Mouse (Mus musculus) embryonic facial prominence, embryonic 10.5 days (tissue): ENCODE results near the gene 4930579F01Rik. TPM values are rescaled to one million over a fixed set of nuclear protein-coding genes. Genes with fewer than 3 reads are reported as not detected.

Experiments used
- DNase-seq: peaks from one replicate; pipeline ENCODE4 v3.0.0-alpha.2; 2017; ENCODE audit warnings: low spot score
- H3K27ac ChIP-seq: fragments of 300-500 bp; sonication (generic); replicated peaks from 2 replicates; pipeline ENCODE4 v1.5.1; 2016; ENCODE audit warnings: mild to moderate bottlenecking
- H3K27me3 ChIP-seq: fragments of 300-500 bp; sonication (generic); replicated peaks from 2 replicates; pipeline ENCODE4 v1.6.1; 2016; ENCODE audit warnings: low read depth, mild to moderate bottlenecking; ENCODE audit not compliant: poor library complexity, severe bottlenecking
- H3K36me3 ChIP-seq: fragments of 300-500 bp; sonication (generic); replicated peaks from 2 replicates; pipeline ENCODE4 v1.6.1; 2016; ENCODE audit warnings: mild to moderate bottlenecking, moderate library complexity
- H3K4me1 ChIP-seq: fragments of 300-500 bp; sonication (generic); 2 replicates; pipeline ENCODE4 v1.6.1; 2016
- H3K4me3 ChIP-seq: fragments of 300-500 bp; sonication (generic); 2 replicates; pipeline ENCODE4 v1.5.1; 2016; ENCODE audit warnings: mild to moderate bottlenecking, moderate library complexity
- H3K9me3 ChIP-seq: fragments of 300-500 bp; sonication (generic); 2 replicates; pipeline ENCODE4 v1.6.1; 2016; ENCODE audit warnings: mild to moderate bottlenecking
- WGBS: fragments of 180-500 bp; shearing (Covaris S2); methylation state at CpG from one replicate; pipeline ENCODE4 v1.1.7; 2016; 5-methylcytosine and 5-hydroxymethylcytosine counted together
- polyA plus RNA-seq: library from polyadenylated mRNA; unstranded; fragments of >200 nt; fragmentation: Nextera tagmentation; extraction: Ambion mirVana; gene quantifications from 2 replicates; pipeline ENCODE4 v1.2.1, GENCODE M21; 2016

The 4930579F01Rik gene
- polyA plus RNA-seq, 1 experiment from 2014 or later = not detected

DNA sequence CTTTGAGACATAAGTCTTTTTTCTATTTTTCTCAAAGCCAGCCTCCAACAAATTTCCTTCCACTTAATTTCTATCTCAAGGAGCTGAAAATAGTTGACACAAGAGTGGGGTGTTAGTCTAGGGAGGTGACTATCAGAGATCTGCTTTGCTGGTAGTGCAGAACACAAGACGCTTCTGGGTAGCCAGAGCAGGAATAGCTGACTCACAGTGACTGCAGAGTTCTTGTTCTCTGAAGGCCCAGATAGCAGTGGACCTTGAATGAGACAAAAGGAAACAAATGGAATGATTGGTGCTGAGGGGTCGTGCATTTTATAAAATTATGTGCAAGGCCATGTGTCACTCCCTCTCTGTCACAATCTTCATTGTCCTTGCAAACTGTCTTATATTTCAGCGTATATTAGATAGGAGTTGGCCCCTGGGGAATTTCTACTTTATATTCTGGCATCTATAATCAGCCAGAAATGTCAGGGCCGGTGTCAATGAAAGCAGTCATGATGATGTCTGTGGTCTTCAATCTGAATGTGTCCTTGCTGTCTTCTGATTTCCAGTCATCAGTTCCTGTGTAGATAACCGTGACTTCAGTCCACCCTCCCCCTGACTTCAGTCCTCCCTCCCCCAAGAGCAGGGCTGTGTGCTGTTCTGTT is 16.9 kb upstream of the 4930579F01Rik start:
- WGBS = 90% methylated on average over 5 of the region's 5 CpGs
- Histone ChIP-seq H3K4me3 (no peak overlapping the region), H3K9me3 (no peaks in the 10 kb centered on the region), H3K36me3 (no peaks in the 10 kb centered on the region), H3K27ac (no peak overlapping the region), H3K4me1 (peaks cover 4% of the 10 kb centered on the region), H3K27me3 (no peaks in the 10 kb centered on the region)
- DNase-seq = no peak

DNA sequence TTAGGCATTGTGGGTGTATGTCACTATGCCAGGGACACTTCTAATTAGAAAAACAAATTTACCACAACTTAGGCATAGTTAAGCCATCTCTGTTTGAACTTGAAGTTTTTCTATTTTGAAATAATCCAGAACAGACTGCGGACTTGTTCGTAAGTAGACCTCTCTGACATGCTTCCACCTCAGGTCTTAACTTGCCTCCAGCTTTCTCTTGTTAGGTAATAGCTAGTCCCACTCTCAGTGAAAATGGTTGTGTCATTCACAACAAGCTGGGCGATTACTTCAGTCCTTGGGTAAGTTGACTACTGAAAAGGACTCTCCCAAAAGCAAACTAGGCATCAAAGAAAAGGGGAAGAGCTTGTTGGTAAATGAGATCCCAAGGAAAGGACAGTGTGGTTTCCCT is 15.2 kb upstream of the 4930579F01Rik start:
- no peaks in the 10 kb centered on the region for H3K9me3 ChIP-seq
- H3K27ac ChIP-seq = no peak overlapping the region
- H3K4me1 ChIP-seq = no peaks in the 10 kb centered on the region
- H3K4me3 ChIP-seq = no peak overlapping the region
- no peak for DNase-seq
- no peaks in the 10 kb centered on the region for H3K27me3 ChIP-seq
- 89% methylated on average over 3 of the region's 3 CpGs for WGBS
- no peaks in the 10 kb centered on the region for H3K36me3 ChIP-seq

DNA sequence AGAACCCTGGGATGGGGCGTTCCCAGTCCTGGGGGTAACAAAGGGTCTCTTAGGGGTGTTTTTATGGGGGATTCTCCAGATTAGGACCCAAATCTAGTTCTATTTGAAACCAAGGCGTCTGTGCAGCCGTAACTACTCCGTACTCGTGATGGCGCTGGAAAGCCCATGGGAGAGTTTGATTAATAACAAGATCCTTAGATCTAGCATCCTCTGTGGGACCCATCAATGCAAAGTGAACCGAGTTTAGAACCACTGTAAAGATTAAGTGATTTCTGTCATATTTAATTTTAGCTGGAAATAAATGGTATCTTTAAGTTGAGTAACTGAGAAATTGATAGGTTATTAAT is 5.1 kb upstream of the 4930579F01Rik start:
- H3K4me3 ChIP-seq = no peak overlapping the region; the same call in 1 of the 2 replicates
- H3K27ac ChIP-seq = no peak overlapping the region
- 83% methylated on average over 7 of the region's 7 CpGs for WGBS

DNA sequence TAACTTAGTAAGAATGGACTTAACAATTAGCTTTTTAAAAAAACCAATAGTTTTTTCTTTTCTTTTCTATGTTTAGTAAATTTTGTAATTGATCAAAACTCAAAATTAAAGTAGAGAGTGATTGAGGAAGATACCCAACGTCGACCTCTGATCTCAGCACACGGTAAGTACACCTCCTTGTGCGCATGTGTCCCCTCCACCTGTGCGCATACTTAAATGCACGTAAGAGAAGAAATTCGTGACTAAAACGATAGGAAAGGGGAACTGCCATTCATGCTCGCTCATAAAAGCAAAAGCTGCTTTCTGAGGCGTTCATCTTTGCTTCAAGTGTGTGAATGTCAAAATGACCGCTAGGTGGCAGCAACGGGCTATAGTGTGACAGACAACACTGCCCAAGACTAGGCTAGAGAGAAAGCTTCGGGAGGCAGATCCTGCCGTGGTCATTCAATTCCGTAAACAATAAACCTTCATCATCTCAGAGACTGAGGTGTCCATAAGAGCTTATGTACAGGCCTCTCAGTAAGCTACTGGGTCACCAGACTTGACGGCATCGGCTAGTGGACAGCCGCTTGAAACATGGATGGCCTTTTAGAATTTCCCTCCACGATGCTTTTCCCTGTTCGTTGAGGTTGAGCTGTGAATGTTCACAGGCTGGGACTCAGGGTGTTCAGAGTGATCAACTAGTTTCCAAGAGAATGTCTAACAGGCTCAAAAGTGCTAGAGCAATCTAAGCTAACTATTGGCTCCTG is 4.5 kb upstream of the 4930579F01Rik start:
- H3K4me3 ChIP-seq = peak overlapping the region; percentile 38
- no peak overlapping the region; the same call in 1 of the 2 replicates for H3K27ac ChIP-seq
- no peaks in the 10 kb centered on the region for H3K4me1 ChIP-seq
- no peaks in the 10 kb centered on the region for H3K36me3 ChIP-seq
- WGBS = 29% methylated on average over 20 of the region's 20 CpGs
- 0 out of 2 replicates have a peak, but pooled peaks cover 4% of the 10 kb centered on the region for H3K27me3 ChIP-seq
- no peaks in the 10 kb centered on the region for H3K9me3 ChIP-seq
- peak; percentile 89 for DNase-seq

More for the DNA sequence above, 5.1 kb upstream of the 4930579F01Rik start:
- no peaks in the 10 kb centered on the region for H3K4me1 ChIP-seq
- H3K36me3 ChIP-seq = no peaks in the 10 kb centered on the region
- DNase-seq = no peak
- H3K9me3 ChIP-seq = no peaks in the 10 kb centered on the region
- H3K27me3 ChIP-seq = 0 out of 2 replicates have a peak, but pooled peaks cover 4% of the 10 kb centered on the region

DNA sequence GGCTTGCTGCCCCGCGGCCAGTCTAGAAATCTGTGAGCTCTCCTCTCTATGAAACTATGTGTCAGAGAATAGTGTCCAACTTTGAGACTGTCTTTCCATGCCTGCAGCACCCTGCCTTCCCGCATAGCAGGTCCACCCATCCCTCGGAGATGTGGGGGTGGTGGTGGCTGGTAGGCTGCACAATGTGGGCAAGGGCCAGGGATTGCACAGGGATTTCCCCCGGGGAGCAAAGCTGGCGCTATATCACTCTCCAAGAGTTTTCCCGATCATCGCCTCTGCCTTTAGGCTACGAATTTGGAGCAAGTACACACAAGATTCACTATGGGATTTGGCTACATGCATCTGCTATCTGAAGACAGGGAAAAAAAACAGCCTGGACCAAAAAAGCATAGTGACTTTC is 3.9 kb upstream of the 4930579F01Rik start:
- Histone ChIP-seq H3K4me1 (no peaks in the 10 kb centered on the region), H3K4me3 (no peak overlapping the region), H3K9me3 (no peaks in the 10 kb centered on the region), H3K27ac (no peak overlapping the region), H3K27me3 (0 out of 2 replicates have a peak, but pooled peaks cover 4% of the 10 kb centered on the region), H3K36me3 (no peaks in the 10 kb centered on the region)
- WGBS = 65% methylated on average over 9 of the region's 9 CpGs
- DNase-seq = no peak

DNA sequence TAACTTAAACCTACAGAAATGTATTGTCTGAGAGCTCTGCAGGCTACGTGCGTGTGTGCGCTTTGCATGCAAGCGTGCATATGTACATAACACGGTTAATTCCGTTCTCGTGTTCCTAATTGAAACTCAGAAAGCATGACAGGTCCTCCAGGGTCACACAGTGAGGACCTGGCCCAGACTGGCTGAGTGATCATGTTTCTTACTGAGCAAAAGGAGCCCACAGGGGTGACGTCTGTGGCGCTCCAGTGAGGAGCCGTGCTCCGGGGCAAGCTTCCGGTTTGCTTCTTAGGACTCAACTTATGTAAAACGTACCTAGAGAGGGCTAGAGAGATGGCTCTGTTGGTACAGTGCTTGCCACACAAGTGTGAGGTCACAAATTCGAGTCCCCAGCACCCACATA is 3.5 kb upstream of the 4930579F01Rik start:
- 75% methylated on average over 14 of the region's 14 CpGs for WGBS
- H3K27me3 ChIP-seq = 0 out of 2 replicates have a peak, but pooled peaks cover 4% of the 10 kb centered on the region

DNA sequence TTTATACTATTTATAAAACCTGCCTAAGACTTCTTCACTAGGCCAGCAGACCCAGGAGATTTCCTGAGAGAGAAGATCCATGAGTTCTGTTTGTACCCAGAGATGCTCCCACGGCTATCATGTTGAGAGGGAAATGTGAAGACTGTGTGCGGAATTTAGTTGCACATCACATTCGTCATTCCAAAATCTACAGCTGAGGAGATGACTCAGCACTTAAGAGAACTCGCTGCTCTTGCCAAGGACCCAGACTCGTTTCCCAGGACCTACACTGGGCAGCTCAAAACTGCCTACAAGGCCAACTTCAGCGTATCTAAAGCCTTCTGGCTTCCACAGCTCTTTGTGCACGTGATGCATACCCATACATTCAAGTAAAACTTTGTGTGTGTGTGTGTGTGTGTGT is 1.4 kb downstream of the 4930579F01Rik start:
- no peaks in the 10 kb centered on the region for H3K36me3 ChIP-seq
- no peaks in the 10 kb centered on the region for H3K4me1 ChIP-seq
- no peak for DNase-seq
- H3K4me3 ChIP-seq = no peak overlapping the region
- H3K9me3 ChIP-seq = no peaks in the 10 kb centered on the region
- WGBS = 88% methylated on average over 7 of the region's 7 CpGs
- no peaks in the 10 kb centered on the region for H3K27me3 ChIP-seq
- H3K27ac ChIP-seq = no peak overlapping the region

More for the DNA sequence above, 3.5 kb upstream of the 4930579F01Rik start:
- Histone ChIP-seq H3K9me3 (no peaks in the 10 kb centered on the region), H3K4me3 (no peak overlapping the region), H3K27ac (no peak overlapping the region), H3K4me1 (no peaks in the 10 kb centered on the region), H3K36me3 (no peaks in the 10 kb centered on the region)
- no peak for DNase-seq

DNA sequence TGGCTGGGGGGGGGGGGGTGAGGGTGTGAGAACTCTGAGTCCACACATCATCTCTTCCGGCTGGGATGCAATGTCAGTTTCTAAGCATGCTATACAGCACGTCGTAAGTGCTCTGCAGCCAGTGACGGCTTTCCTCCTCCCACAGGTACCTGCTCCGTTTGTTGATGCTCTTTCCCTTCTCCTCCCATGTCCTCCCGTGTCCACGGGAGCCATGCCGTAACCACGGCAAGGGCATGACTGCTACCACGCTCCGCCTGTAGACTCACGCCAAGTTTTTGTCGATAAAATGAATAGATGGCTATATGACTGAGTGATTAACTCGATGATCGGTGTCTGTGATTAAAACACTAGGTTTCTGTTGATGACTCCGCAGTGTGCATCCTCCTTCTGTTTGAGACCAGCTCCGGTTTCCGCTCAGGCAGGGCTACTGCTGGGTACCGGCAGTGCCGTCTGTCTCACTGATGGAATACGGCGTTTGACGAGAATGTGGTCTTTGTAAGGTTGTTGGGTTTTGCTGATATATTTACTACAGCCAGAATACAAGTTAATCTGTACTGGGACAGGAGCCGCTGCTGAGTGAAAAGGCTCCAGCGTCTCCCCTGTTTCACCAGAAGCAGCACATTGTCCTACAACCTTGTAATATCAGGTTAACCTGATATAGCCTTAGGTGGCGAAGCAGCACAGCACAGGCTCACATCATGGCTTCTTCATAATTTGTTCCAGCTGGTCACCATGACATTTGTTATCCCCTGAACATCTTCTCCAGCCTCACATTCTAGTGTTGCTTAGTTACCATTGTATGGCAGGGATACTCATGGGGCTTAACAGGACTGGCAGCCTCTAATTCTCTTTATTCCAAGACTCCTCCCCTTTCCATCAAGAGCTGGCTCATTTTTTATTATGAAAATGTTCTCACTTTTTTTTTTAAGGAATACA is 7.4 kb downstream of the 4930579F01Rik start:
- no peaks in the 10 kb centered on the region for H3K27me3 ChIP-seq
- H3K27ac ChIP-seq = no peak overlapping the region
- no peaks in the 10 kb centered on the region for H3K9me3 ChIP-seq
- no peak overlapping the region for H3K4me3 ChIP-seq
- WGBS = 90% methylated on average over 26 of the region's 26 CpGs
- H3K4me1 ChIP-seq = peaks cover 4% of the 10 kb centered on the region; the same call in 1 of the 2 replicates
- no peak for DNase-seq
- no peaks in the 10 kb centered on the region for H3K36me3 ChIP-seq

DNA sequence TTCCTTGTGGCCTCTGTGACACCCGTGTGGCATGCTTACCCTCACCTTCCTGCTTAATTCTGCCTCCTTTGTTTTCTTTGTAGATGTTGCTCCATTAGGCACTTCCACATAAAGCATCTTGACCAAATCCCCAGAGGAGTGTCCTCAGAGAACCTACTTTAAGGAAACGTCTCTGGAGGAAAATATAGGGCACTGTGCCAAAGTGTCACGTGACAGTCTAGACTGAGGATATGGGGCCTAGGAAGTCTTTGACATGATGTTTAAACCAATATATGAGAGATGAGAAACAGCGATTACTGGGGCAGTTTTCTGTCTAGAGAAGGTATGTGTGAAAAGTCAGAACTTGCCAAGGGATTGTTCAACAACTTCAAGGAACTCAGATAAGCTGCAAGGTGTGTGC is 8.3 kb downstream of the 4930579F01Rik start:
- no peak overlapping the region for H3K27ac ChIP-seq
- DNase-seq = no peak
- H3K36me3 ChIP-seq = no peaks in the 10 kb centered on the region

DNA sequence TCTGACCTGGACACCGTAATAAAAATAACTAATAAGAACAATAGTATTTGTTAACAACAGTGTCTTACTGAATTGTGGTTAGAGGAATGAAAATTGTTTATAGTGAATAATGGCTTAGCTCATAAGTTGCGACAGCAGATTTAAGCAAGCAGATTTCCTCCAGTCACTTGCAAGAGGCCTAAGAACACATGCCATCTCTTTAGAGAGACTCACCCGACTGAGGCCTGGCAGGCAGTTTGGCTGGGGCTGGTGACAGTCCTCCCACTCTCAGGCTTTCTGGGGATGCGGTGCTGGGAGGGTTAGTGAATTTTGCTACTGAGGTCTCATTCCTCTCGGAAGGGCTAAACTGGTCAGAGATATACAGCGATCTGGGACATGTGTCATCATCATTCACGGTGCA is 10.3 kb downstream of the 4930579F01Rik start:
- H3K4me1 ChIP-seq = peaks cover 4% of the 10 kb centered on the region; the same call in 1 of the 2 replicates
- no peaks in the 10 kb centered on the region for H3K27me3 ChIP-seq
- no peaks in the 10 kb centered on the region for H3K9me3 ChIP-seq
- H3K36me3 ChIP-seq = no peaks in the 10 kb centered on the region
- no peak overlapping the region for H3K27ac ChIP-seq
- DNase-seq = no peak
- WGBS = 90% methylated on average over 7 of the region's 7 CpGs
- H3K4me3 ChIP-seq = no peak overlapping the region

More for the DNA sequence above, 8.3 kb downstream of the 4930579F01Rik start:
- Histone ChIP-seq H3K4me1 (peaks cover 4% of the 10 kb centered on the region; the same call in 1 of the 2 replicates), H3K27me3 (no peaks in the 10 kb centered on the region), H3K4me3 (no peak overlapping the region), H3K9me3 (no peaks in the 10 kb centered on the region)
- 76% methylated on average over 4 of the region's 4 CpGs for WGBS

DNA sequence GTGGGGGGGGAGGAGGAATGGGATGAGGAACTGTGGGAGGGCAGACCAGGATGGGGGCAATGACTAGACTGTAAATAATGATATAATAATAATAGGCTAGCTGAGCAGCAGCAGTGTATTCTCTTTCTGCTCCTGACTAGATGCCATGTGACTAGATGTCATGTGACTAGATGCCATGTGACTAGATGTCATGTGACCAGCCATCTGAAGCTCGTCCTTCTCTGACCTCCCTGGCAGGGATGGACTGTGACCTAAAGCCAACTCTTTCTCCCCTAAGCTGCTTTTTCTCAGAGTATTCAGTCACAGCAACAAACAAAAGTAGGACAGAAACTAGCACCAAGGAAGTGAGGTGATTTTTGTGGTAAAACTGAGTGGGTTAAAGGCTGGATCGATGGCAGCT is 11.6 kb downstream of the 4930579F01Rik start:
- H3K27ac ChIP-seq = no peak overlapping the region
- no peaks in the 10 kb centered on the region for H3K27me3 ChIP-seq
- H3K9me3 ChIP-seq = no peaks in the 10 kb centered on the region
- no peak for DNase-seq
- WGBS = 90% methylated on average over 2 of the region's 2 CpGs
- H3K36me3 ChIP-seq = no peaks in the 10 kb centered on the region
- peaks cover 4% of the 10 kb centered on the region; the same call in 1 of the 2 replicates for H3K4me1 ChIP-seq
- H3K4me3 ChIP-seq = no peak overlapping the region

DNA sequence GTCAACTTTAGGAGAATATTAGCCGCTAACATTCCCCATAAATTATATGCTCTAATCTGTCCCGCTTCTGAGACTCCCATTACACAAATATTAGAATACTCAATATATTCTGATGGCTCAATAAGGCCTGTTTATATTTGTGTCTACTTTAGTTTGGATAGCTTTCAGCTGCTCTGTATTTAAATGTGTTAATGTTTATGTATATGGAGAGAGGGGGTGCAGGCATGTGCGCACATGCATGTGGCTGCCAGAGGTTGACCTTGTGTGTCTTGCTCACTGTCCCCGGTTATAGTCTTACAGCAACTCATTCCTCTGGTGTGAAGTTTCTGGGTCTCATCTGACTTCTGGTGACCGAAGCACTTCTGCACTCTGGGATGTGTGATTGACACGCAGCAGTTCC is 18.1 kb downstream of the 4930579F01Rik start:
- no peak for DNase-seq
- Histone ChIP-seq H3K27me3 (no peaks in the 10 kb centered on the region), H3K36me3 (no peaks in the 10 kb centered on the region), H3K27ac (no peak overlapping the region), H3K4me3 (no peak overlapping the region), H3K9me3 (no peaks in the 10 kb centered on the region), H3K4me1 (no peaks in the 10 kb centered on the region)
- WGBS = 92% methylated on average over 6 of the region's 6 CpGs
